Mouse (Mus musculus) retina, postnatal 1 day (tissue): Measurements from ENCODE around the gene Tsen2.

Experiments used
- DNase-seq: peaks from one replicate; pipeline ENCODE4 v3.0.0-alpha.2; 2012

Tsen2 gene

GRCm38 (mm10) chr6:115601715-115602523, 57.5 kb downstream of the Tsen2 start, which contains the start of gene Mkrn2:
Gene Mkrn2, plus strand, starts transcription at chr6:115601902.
- peak; percentile 91 for DNase-seq

DNA sequence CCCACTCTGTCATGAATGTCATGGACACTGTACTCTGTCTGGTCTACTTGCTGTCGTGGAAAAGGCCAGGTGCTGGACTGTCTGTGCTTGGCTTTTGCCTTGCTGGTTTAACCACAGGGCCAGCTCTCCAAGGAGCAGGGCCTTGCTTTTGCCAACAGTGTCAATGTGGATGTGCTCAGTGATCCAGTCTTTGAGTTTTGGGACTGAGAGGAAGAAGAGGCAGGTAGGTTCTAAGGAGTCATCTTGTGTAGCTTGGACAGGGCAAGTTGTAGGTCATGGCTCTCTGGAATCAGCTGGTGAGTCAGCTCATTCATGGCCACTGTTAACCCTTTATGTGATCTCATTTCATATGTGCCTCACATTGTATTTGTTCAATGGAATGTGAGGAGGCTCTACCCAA, 62.0 kb downstream of the Tsen2 start:
- DNase-seq, result no peak

- no peak for DNase-seq
Observed at GRCm38 (mm10) chr6:115607429-115607828, 63.0 kb downstream of the Tsen2 start.

- DNase-seq, result peak; percentile 49
Observed at GRCm38 (mm10) chr6:115609121-115609520, 64.7 kb downstream of the Tsen2 start.

GRCm38 (mm10) chr6:115610301-115610700, 65.8 kb downstream of the Tsen2 start:
- no peak for DNase-seq

GRCm38 (mm10) chr6:115613793-115614192, 69.3 kb downstream of the Tsen2 start:
- no peak for DNase-seq

DNA sequence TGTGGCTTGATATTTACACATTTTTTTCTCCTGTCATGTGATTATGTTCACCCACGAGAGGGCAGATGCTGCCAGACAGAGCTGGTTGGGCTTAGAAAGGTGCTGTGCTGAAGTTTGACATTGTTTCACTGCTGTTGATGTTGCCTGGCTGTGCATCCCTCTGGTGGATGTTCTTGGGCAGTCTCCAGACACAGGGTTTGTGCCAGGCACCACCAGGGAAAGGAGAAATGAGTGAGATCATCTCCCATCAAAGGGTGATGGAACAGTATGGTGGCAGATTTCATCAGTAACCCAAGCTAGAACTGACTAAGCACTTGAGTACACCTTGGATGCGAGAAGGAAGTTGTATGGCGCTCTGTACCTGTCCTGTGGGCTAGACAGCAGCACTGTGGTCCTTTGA, 71.5 kb downstream of the Tsen2 start:
- no peak for DNase-seq

GRCm38 (mm10) chr6:115619818-115620217, 75.4 kb downstream of the Tsen2 start:
- DNase-seq, result no peak

DNA sequence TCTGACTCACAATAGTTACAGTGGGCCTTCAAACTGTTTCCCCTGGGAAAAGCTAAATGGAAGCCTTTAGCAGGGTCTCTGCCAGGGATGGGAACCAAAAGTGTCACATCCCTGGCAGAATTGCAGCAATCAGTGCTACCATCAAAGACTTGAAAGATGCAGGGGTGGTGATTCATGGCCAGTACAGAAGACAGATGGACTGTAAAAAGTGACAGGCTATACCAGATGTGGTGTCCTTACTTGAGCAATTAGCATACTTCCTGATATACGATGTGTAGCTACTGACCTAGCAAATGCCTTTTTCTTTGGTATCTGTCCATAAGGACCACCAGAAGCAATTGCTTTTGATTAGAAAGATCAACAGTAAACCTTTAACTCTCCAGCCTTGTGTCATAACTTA, 76.5 kb downstream of the Tsen2 start:
- no peak for DNase-seq

DNA sequence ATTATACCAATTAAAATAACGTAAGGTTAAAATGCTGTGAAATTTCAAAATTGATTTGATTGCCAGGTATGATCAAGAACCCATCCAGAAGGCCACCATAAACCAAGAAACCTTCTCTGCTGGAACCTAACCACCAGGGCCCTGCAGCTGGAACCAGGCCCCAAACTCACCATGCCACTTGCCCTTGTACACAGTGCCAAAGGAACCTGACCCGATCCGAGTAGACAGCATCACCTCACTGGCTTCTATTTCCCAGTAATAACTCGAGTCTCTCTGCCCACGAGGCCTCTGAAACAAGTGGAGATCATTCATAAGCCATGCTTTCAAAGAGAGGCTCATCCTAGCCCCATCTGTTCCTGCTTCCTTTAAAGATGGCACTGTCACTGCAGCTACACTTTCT, 81.7 kb downstream of the Tsen2 start:
- DNase-seq, result no peak
